Mouse (Mus musculus): ENCODE data around the gene Dkk3. TPM values are rescaled to one million over a fixed set of nuclear protein-coding genes. Genes with fewer than 3 reads are reported as not detected.

The Dkk3 gene
- 16.5 and 23.5 TPM in 2 replicates for polyA plus RNA-seq (2014; fragmentation: Nextera tagmentation; extraction: Ambion mirVana)

GRCm38 (mm10) chr7:112158942-112159341, at the start of gene Dkk3:
Dkk3 (minus strand) TSS chr7:112159057.
- 5% methylated on average over 21 of the region's 21 CpGs for WGBS
- Histone ChIP-seq H3K9me3 (ENCODE audit: control insufficient read depth, low read length) (no peaks in the 10 kb centered on the region), H3K27ac (ENCODE audit: low read depth, low read length) (no peak within 1 kb of the TSS), H3K36me3 (ENCODE audit: control insufficient read depth, insufficient read depth, low read length) (no peaks in the 10 kb centered on the region), H3K4me2 (ENCODE audit: low read depth, low read length) (peak within 1 kb of the TSS; percentile 62), H3K27me3 (ENCODE audit: control insufficient read depth, insufficient read depth, low read length) (no peaks in the 10 kb centered on the region), H3K9ac (replicated peaks; ENCODE audit: low read depth, low read length) (peak within 1 kb of the TSS; percentile 65), H3K4me1 (ENCODE audit: control insufficient read depth, insufficient read depth, low read length) (peaks cover 5% of the 10 kb centered on the region; the same call in 1 of the 2 replicates), H3K4me3 (ENCODE audit: low read depth, low read length) (peak within 1 kb of the TSS; percentile 38)
- peak; percentile 51; the same call in 1 of the 2 replicates for ATAC-seq (ENCODE audit: low read depth)

- Histone ChIP-seq H3K9ac (replicated peaks; ENCODE audit: low read depth, low read length) (no peak overlapping the region), H3K4me3 (ENCODE audit: low read depth, low read length) (no peak overlapping the region), H3K9me3 (ENCODE audit: control insufficient read depth, low read length) (no peaks in the 10 kb centered on the region), H3K4me2 (ENCODE audit: low read depth, low read length) (no peak overlapping the region), H3K36me3 (ENCODE audit: control insufficient read depth, insufficient read depth, low read length) (no peaks in the 10 kb centered on the region), H3K4me1 (ENCODE audit: control insufficient read depth, insufficient read depth, low read length) (peaks cover 1% of the 10 kb centered on the region; the same call in 1 of the 2 replicates), H3K27me3 (ENCODE audit: control insufficient read depth, insufficient read depth, low read length) (no peaks in the 10 kb centered on the region), H3K27ac (ENCODE audit: low read depth, low read length) (no peak overlapping the region)
- ATAC-seq (ENCODE audit: low read depth), result no peak
- 96% methylated on average over 6 of the region's 6 CpGs for WGBS
Observed at GRCm38 (mm10) chr7:112207717-112208116, 48.9 kb upstream of the Dkk3 start.

- H3K27ac ChIP-seq (ENCODE audit: low read depth, low read length), result no peak overlapping the region
- no peaks in the 10 kb centered on the region for H3K9me3 ChIP-seq (ENCODE audit: control insufficient read depth, low read length)
- no peaks in the 10 kb centered on the region for H3K27me3 ChIP-seq (ENCODE audit: control insufficient read depth, insufficient read depth, low read length)
- H3K4me2 ChIP-seq (ENCODE audit: low read depth, low read length), result no peak overlapping the region
- H3K9ac ChIP-seq (replicated peaks; ENCODE audit: low read depth, low read length), result no peak overlapping the region
- ATAC-seq (ENCODE audit: low read depth), result no peak
- no peak overlapping the region for H3K4me3 ChIP-seq (ENCODE audit: low read depth, low read length)
- no peaks in the 10 kb centered on the region for H3K36me3 ChIP-seq (ENCODE audit: control insufficient read depth, insufficient read depth, low read length)
- H3K4me1 ChIP-seq (ENCODE audit: control insufficient read depth, insufficient read depth, low read length), result no peaks in the 10 kb centered on the region
- WGBS, result 93% methylated on average over 6 of the region's 6 CpGs
Observed at GRCm38 (mm10) chr7:112205513-112205912, 46.7 kb upstream of the Dkk3 start.

GRCm38 (mm10) chr7:112204380-112204963, 45.6 kb upstream of the Dkk3 start:
- Histone ChIP-seq H3K27me3 (ENCODE audit: control insufficient read depth, insufficient read depth, low read length) (no peaks in the 10 kb centered on the region), H3K9me3 (ENCODE audit: control insufficient read depth, low read length) (no peaks in the 10 kb centered on the region), H3K4me3 (ENCODE audit: low read depth, low read length) (no peak overlapping the region), H3K9ac (replicated peaks; ENCODE audit: low read depth, low read length) (no peak overlapping the region), H3K27ac (ENCODE audit: low read depth, low read length) (no peak overlapping the region), H3K4me2 (ENCODE audit: low read depth, low read length) (no peak overlapping the region), H3K4me1 (ENCODE audit: control insufficient read depth, insufficient read depth, low read length) (no peaks in the 10 kb centered on the region), H3K36me3 (ENCODE audit: control insufficient read depth, insufficient read depth, low read length) (no peaks in the 10 kb centered on the region)
- ATAC-seq (ENCODE audit: low read depth), result no peak
- WGBS, result 71% methylated on average over 6 of the region's 6 CpGs

DNA sequence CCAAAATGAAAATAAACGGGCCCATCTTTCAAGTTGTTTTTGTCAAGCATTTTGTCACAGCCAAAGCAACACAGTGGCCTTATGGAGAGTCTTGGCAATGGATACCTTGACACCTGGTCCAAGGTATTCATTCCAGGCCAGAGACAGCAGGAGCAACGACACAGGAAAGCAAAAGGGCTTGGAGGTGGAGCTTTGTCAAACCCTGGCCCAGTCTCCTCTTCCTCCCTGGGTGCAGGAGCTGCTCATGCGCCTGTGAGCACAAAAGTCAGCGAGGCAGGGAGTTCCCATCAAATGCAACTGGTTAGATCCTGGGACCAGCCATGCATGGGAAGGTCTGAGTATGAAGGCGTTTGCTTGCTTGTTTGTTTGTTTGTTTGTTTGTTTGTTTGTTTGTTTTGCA, 45.1 kb upstream of the Dkk3 start:
- ATAC-seq (ENCODE audit: low read depth), result no peak
- 79% methylated on average over 5 of the region's 5 CpGs for WGBS

DNA sequence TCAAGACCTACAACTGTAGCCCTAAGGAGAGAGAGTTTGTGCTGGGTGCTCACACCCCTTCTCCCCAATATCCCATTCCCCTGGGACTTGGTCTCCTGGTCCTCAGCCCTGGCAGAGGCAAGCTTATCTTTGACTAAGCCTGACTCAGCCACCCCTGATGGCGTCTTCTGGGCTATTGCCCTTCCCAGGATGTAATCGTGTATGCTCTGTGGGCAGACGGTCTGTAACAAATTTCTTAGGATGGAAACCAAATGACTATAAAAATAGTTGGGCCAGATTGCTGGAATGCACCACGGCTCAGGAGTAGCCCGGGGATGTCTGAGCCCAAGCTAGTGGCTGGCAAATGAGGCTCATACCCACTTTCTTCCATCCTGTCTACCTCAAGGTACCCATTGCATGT, 44.0 kb upstream of the Dkk3 start:
- 89% methylated on average over 5 of the region's 5 CpGs for WGBS
- Histone ChIP-seq H3K4me1 (ENCODE audit: control insufficient read depth, insufficient read depth, low read length) (no peaks in the 10 kb centered on the region), H3K9me3 (ENCODE audit: control insufficient read depth, low read length) (no peaks in the 10 kb centered on the region), H3K27me3 (ENCODE audit: control insufficient read depth, insufficient read depth, low read length) (no peaks in the 10 kb centered on the region), H3K36me3 (ENCODE audit: control insufficient read depth, insufficient read depth, low read length) (no peaks in the 10 kb centered on the region), H3K9ac (replicated peaks; ENCODE audit: low read depth, low read length) (no peak overlapping the region), H3K4me2 (ENCODE audit: low read depth, low read length) (no peak overlapping the region), H3K4me3 (ENCODE audit: low read depth, low read length) (no peak overlapping the region), H3K27ac (ENCODE audit: low read depth, low read length) (no peak overlapping the region)
- no peak for ATAC-seq (ENCODE audit: low read depth)

More for the DNA sequence above, 45.1 kb upstream of the Dkk3 start:
- Histone ChIP-seq H3K9me3 (ENCODE audit: control insufficient read depth, low read length) (no peaks in the 10 kb centered on the region), H3K27me3 (ENCODE audit: control insufficient read depth, insufficient read depth, low read length) (no peaks in the 10 kb centered on the region), H3K4me2 (ENCODE audit: low read depth, low read length) (no peak overlapping the region), H3K27ac (ENCODE audit: low read depth, low read length) (no peak overlapping the region), H3K4me3 (ENCODE audit: low read depth, low read length) (no peak overlapping the region), H3K36me3 (ENCODE audit: control insufficient read depth, insufficient read depth, low read length) (no peaks in the 10 kb centered on the region), H3K9ac (replicated peaks; ENCODE audit: low read depth, low read length) (no peak overlapping the region), H3K4me1 (ENCODE audit: control insufficient read depth, insufficient read depth, low read length) (no peaks in the 10 kb centered on the region)

- Histone ChIP-seq H3K9ac (replicated peaks; ENCODE audit: low read depth, low read length) (no peak overlapping the region), H3K27me3 (ENCODE audit: control insufficient read depth, insufficient read depth, low read length) (no peaks in the 10 kb centered on the region), H3K4me3 (ENCODE audit: low read depth, low read length) (no peak overlapping the region), H3K36me3 (ENCODE audit: control insufficient read depth, insufficient read depth, low read length) (no peaks in the 10 kb centered on the region), H3K4me2 (ENCODE audit: low read depth, low read length) (no peak overlapping the region), H3K27ac (ENCODE audit: low read depth, low read length) (no peak overlapping the region), H3K9me3 (ENCODE audit: control insufficient read depth, low read length) (no peaks in the 10 kb centered on the region), H3K4me1 (ENCODE audit: control insufficient read depth, insufficient read depth, low read length) (no peaks in the 10 kb centered on the region)
- ATAC-seq (ENCODE audit: low read depth), result no peak
- WGBS, result 54% methylated on average over 4 of the region's 4 CpGs
Observed at GRCm38 (mm10) chr7:112202194-112202593, 43.3 kb upstream of the Dkk3 start.

DNA sequence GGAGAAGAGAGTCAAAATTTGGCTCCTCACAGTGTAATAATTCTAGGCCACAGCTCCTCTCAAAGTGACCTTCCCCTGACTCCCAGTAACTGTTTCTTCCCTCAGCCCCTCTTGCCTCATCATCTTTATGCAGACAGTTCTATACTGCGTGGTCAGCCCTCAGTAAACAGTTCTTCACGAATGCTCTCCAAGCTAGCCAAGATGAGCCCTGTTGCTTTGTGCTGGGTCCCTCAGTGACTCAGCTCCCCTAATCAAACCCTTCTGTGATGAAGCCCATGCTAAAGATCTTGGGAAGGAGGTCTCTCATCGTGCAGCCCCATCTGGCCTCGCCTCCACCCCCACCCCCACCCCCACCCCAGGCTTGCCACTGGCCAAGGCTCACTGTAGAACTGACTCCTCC, 41.9 kb upstream of the Dkk3 start:
- Histone ChIP-seq H3K4me1 (ENCODE audit: control insufficient read depth, insufficient read depth, low read length) (no peaks in the 10 kb centered on the region), H3K4me3 (ENCODE audit: low read depth, low read length) (no peak overlapping the region), H3K36me3 (ENCODE audit: control insufficient read depth, insufficient read depth, low read length) (no peaks in the 10 kb centered on the region), H3K9ac (replicated peaks; ENCODE audit: low read depth, low read length) (no peak overlapping the region), H3K4me2 (ENCODE audit: low read depth, low read length) (no peak overlapping the region), H3K27ac (ENCODE audit: low read depth, low read length) (no peak overlapping the region), H3K9me3 (ENCODE audit: control insufficient read depth, low read length) (no peaks in the 10 kb centered on the region), H3K27me3 (ENCODE audit: control insufficient read depth, insufficient read depth, low read length) (no peaks in the 10 kb centered on the region)
- no peak for ATAC-seq (ENCODE audit: low read depth)
- 37% methylated on average over 4 of the region's 4 CpGs for WGBS

- Histone ChIP-seq H3K9ac (replicated peaks; ENCODE audit: low read depth, low read length) (no peak overlapping the region), H3K36me3 (ENCODE audit: control insufficient read depth, insufficient read depth, low read length) (no peaks in the 10 kb centered on the region), H3K9me3 (ENCODE audit: control insufficient read depth, low read length) (no peaks in the 10 kb centered on the region), H3K27ac (ENCODE audit: low read depth, low read length) (no peak overlapping the region), H3K4me3 (ENCODE audit: low read depth, low read length) (no peak overlapping the region), H3K4me2 (ENCODE audit: low read depth, low read length) (no peak overlapping the region), H3K4me1 (ENCODE audit: control insufficient read depth, insufficient read depth, low read length) (no peaks in the 10 kb centered on the region), H3K27me3 (ENCODE audit: control insufficient read depth, insufficient read depth, low read length) (no peaks in the 10 kb centered on the region)
- WGBS, result 45% methylated on average over 3 of the region's 3 CpGs
- ATAC-seq (ENCODE audit: low read depth), result no peak
Observed at GRCm38 (mm10) chr7:112199343-112199742, 40.5 kb upstream of the Dkk3 start.

Data from neural tube, embryonic 14.5 days (tissue).